ENCODE assay signal across 11 mouse cellular contexts in the genomic region with DNA sequence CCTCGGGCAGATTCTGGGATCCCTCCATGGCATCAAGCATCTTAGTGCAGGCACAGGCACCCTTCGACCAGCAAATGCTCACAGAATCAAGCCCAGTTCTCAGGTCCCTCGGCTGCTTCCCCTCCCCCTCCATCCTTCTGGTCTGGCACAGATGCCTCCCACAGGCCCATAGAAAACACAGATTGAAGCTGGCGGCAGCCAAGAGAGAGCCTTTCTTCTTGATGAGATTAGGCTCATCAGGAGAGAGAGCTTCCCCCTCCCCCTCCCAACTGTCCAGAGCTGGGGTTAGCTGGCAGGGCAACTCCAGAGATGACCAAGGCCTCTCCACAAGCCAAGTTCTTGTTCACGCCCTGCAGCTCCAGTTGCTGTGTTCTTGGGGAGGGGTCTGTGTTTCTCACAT. TPM values are rescaled to one million over a fixed set of nuclear protein-coding genes. Genes with fewer than 3 reads are reported as not detected.
DNase-seq lines count a peak whose midpoint lies in the region; ATAC-seq and TF ChIP-seq lines count a peak whose summit lies in the region.
"Had no signal": no experiment of that assay in that cellular context is flagged by ENCODE, and none has a peak within 500 bp of the region (broad histone marks: within the 10 kb centered on the region; RNA-seq: fewer than 3 reads in every experiment).

No protein-coding gene starts in this region.

- no peak overlapping the region for H3K4me3 ChIP-seq in heart, embryonic 12.5 days
- no peak overlapping the region for H3K4me3 ChIP-seq in heart, embryonic 10.5 days
- H3K4me3 ChIP-seq in hindbrain, embryonic 11.5 days (ENCODE audit: low read depth, low read length) = no peak overlapping the region
- no peak overlapping the region for H3K4me3 ChIP-seq in midbrain, embryonic 14.5 days (replicated peaks; ENCODE audit: low read depth, low read length)
- no peak overlapping the region for H3K4me3 ChIP-seq in liver, postnatal 0 days (ENCODE audit: low read depth, low read length)
- H3K4me3 ChIP-seq: liver, embryonic 15.5 days had no signal

- H3K36me3 ChIP-seq in heart, embryonic 12.5 days = no peaks in the 10 kb centered on the region
- H3K36me3 ChIP-seq in heart, embryonic 10.5 days = no peaks in the 10 kb centered on the region
- H3K36me3 ChIP-seq in hindbrain, embryonic 11.5 days (ENCODE audit: control insufficient read depth, insufficient read depth, low read length) = no peaks in the 10 kb centered on the region
- no peaks in the 10 kb centered on the region for H3K36me3 ChIP-seq in midbrain, embryonic 14.5 days (ENCODE audit: control insufficient read depth, insufficient read depth, low read length)
- no peaks in the 10 kb centered on the region for H3K36me3 ChIP-seq in liver, postnatal 0 days (replicated peaks; ENCODE audit: insufficient read depth, low read length)
- H3K36me3 ChIP-seq: liver, embryonic 15.5 days had no signal

- no peak overlapping the region for H3K4me2 ChIP-seq in heart, embryonic 12.5 days
- H3K4me2 ChIP-seq in hindbrain, embryonic 11.5 days (replicated peaks; ENCODE audit: low read depth, low read length) = no peak overlapping the region
- no peak overlapping the region for H3K4me2 ChIP-seq in midbrain, embryonic 14.5 days (ENCODE audit: low read length)
- no peak overlapping the region for H3K4me2 ChIP-seq in liver, postnatal 0 days (ENCODE audit: low read depth, low read length)
- H3K4me2 ChIP-seq: liver, embryonic 15.5 days had no signal

- 0 out of 2 replicates have a peak, but pooled peaks cover 2% of the 10 kb centered on the region for H3K9me3 ChIP-seq in heart, embryonic 12.5 days (replicated peaks)
- no peaks in the 10 kb centered on the region for H3K9me3 ChIP-seq in heart, embryonic 10.5 days
- no peaks in the 10 kb centered on the region for H3K9me3 ChIP-seq in hindbrain, embryonic 11.5 days (ENCODE audit: control insufficient read depth, low read length)
- H3K9me3 ChIP-seq in midbrain, embryonic 14.5 days (ENCODE audit: control insufficient read depth, low read length) = no peaks in the 10 kb centered on the region
- H3K9me3 ChIP-seq in liver, postnatal 0 days (ENCODE audit: low read length) = no peaks in the 10 kb centered on the region
- H3K9me3 ChIP-seq: liver, embryonic 15.5 days had no signal

- TF ChIP-seq CTCF in liver, postnatal 0 days (IDR thresholded peaks at IDR 0.05; ENCODE audit: low read depth) = no peak

- DNase-seq in heart, embryonic 10.5 days (ENCODE audit: low spot score) = no peak
- peak; percentile 85 for DNase-seq in cerebellum, adult 11-12 months
- DNase-seq in hindbrain, embryonic 11.5 days (ENCODE audit: low spot score) = peak; percentile 38
- peak; percentile 53 for DNase-seq in midbrain, embryonic 14.5 days
- no peak for DNase-seq in thymus, postnatal 36 days
- no peak for DNase-seq in heart, postnatal 10 days
- DNase-seq in liver, postnatal 0 days = no peak
- DNase-seq: adrenal gland, postnatal 25 days; kidney, adult 18-20 months had no signal

- no peak for TF ChIP-seq EP300 in liver, postnatal 0 days (IDR thresholded peaks at IDR 0.05; ENCODE audit: low read depth)

- H3K27ac ChIP-seq in heart, embryonic 12.5 days (ENCODE audit: poor library complexity, severe bottlenecking) = no peak overlapping the region
- no peak overlapping the region for H3K27ac ChIP-seq in heart, embryonic 10.5 days
- no peak overlapping the region for H3K27ac ChIP-seq in hindbrain, embryonic 11.5 days (ENCODE audit: low read depth, low read length)
- no peak overlapping the region for H3K27ac ChIP-seq in midbrain, embryonic 14.5 days (replicated peaks; ENCODE audit: low read depth, low read length)
- no peak overlapping the region for H3K27ac ChIP-seq in liver, postnatal 0 days (ENCODE audit: low read depth)
- H3K27ac ChIP-seq: liver, embryonic 15.5 days had no signal

- 0 out of 2 replicates have a peak, but pooled peaks have one; percentile 36 for ATAC-seq in heart, embryonic 12.5 days (ENCODE audit: insufficient number of reproducible peaks, low FRiP score)
- ATAC-seq in hindbrain, embryonic 11.5 days (ENCODE audit: low FRiP score) = no peak
- peak; percentile 37; the same call in 1 of the 2 replicates for ATAC-seq in midbrain, embryonic 14.5 days (ENCODE audit: low FRiP score, low TSS enrichment)
- no peak for ATAC-seq in liver, postnatal 0 days

- 29% methylated on average over 5 of the region's 5 CpGs for WGBS in heart, embryonic 12.5 days
- WGBS in heart, embryonic 10.5 days = 24% methylated on average over 5 of the region's 5 CpGs
- 44% methylated on average over 5 of the region's 5 CpGs for WGBS in hindbrain, embryonic 11.5 days
- WGBS in midbrain, embryonic 14.5 days = 22% methylated on average over 5 of the region's 5 CpGs
- WGBS in liver, postnatal 0 days (ENCODE audit: insufficient replicate concordance) = 59% methylated on average over 5 of the region's 5 CpGs

- intact Hi-C loops in heart, postnatal 10 days (cut with DNase I) = no loop called here

- no peak overlapping the region for H3K9ac ChIP-seq in heart, embryonic 12.5 days
- H3K9ac ChIP-seq in hindbrain, embryonic 11.5 days (ENCODE audit: low read depth, low read length) = no peak overlapping the region
- no peak overlapping the region for H3K9ac ChIP-seq in midbrain, embryonic 14.5 days (replicated peaks; ENCODE audit: low read length)
- no peak overlapping the region for H3K9ac ChIP-seq in liver, postnatal 0 days (replicated peaks)
- H3K9ac ChIP-seq: liver, embryonic 15.5 days had no signal

- no peaks in the 10 kb centered on the region for H3K27me3 ChIP-seq in heart, embryonic 12.5 days (replicated peaks)
- H3K27me3 ChIP-seq in heart, embryonic 10.5 days (ENCODE audit: insufficient read depth, poor library complexity, severe bottlenecking) = no peaks in the 10 kb centered on the region
- H3K27me3 ChIP-seq in hindbrain, embryonic 11.5 days (ENCODE audit: control insufficient read depth, insufficient read depth, low read length) = no peaks in the 10 kb centered on the region
- no peaks in the 10 kb centered on the region for H3K27me3 ChIP-seq in midbrain, embryonic 14.5 days (ENCODE audit: control insufficient read depth, insufficient read depth, low read length)
- H3K27me3 ChIP-seq in liver, postnatal 0 days (ENCODE audit: insufficient read depth, low read length) = no peaks in the 10 kb centered on the region
- H3K27me3 ChIP-seq: liver, embryonic 15.5 days had no signal

- peaks cover 12% of the 10 kb centered on the region for H3K4me1 ChIP-seq in heart, embryonic 12.5 days (replicated peaks)
- peaks cover 17% of the 10 kb centered on the region for H3K4me1 ChIP-seq in heart, embryonic 10.5 days
- H3K4me1 ChIP-seq in hindbrain, embryonic 11.5 days (replicated peaks; ENCODE audit: control insufficient read depth, insufficient read depth, low read length) = no peaks in the 10 kb centered on the region
- H3K4me1 ChIP-seq in midbrain, embryonic 14.5 days (ENCODE audit: control insufficient read depth, insufficient read depth, low read length) = 0 out of 2 replicates have a peak, but pooled peaks cover 2% of the 10 kb centered on the region
- H3K4me1 ChIP-seq in liver, postnatal 0 days (ENCODE audit: insufficient read depth) = peaks cover 18% of the 10 kb centered on the region; the same call in 1 of the 2 replicates

RNA-seq across cellular contexts. Expression of a gene that starts 32.3 kb away (rescaled TPM):
- 0.15 and 0.34 TPM in 2 replicates for polyA plus RNA-seq in heart, embryonic 12.5 days (2016; fragmentation: Nextera tagmentation; extraction: Ambion mirVana)
- 0.89 and 1.4 TPM in 2 replicates for polyA plus RNA-seq in heart, embryonic 10.5 days (2016; fragmentation: Nextera tagmentation; extraction: Ambion mirVana)
- 3.6 and 6.6 TPM in 2 replicates for polyA plus RNA-seq in hindbrain, embryonic 11.5 days (2014; fragmentation: Nextera tagmentation; extraction: Ambion mirVana)
- polyA plus RNA-seq in midbrain, embryonic 14.5 days (2014; fragmentation: Nextera tagmentation; extraction: Ambion mirVana) = 5.1 and 5.4 TPM in 2 replicates
- total RNA-seq in heart, postnatal 10 days (2021) = under 1 TPM; 0.27 to 0.43 TPM
- polyA plus RNA-seq in liver, postnatal 0 days (2015; fragmentation: Nextera tagmentation; extraction: Ambion mirVana) = 1.7 and 2.2 TPM in 2 replicates

RNA-seq across cellular contexts. Expression of a gene that starts 33.7 kb away (rescaled TPM):
- polyA plus RNA-seq in heart, embryonic 12.5 days (2016; fragmentation: Nextera tagmentation; extraction: Ambion mirVana) = 0.78 and 1.5 TPM in 2 replicates
- 0.86 and 2.4 TPM in 2 replicates for polyA plus RNA-seq in heart, embryonic 10.5 days (2016; fragmentation: Nextera tagmentation; extraction: Ambion mirVana)
- 0.84 and 1.0 TPM in 2 replicates for polyA plus RNA-seq in hindbrain, embryonic 11.5 days (2014; fragmentation: Nextera tagmentation; extraction: Ambion mirVana)
- 0.96 and 2.4 TPM in 2 replicates for polyA plus RNA-seq in midbrain, embryonic 14.5 days (2014; fragmentation: Nextera tagmentation; extraction: Ambion mirVana)
- total RNA-seq in heart, postnatal 10 days (2021) = under 1 TPM; 0.79 to 0.84 TPM
- 14.1 and 16.2 TPM in 2 replicates for polyA plus RNA-seq in liver, postnatal 0 days (2015; fragmentation: Nextera tagmentation; extraction: Ambion mirVana)

Comparison
In these comparisons a context has a peak if more than half of its experiments do, and no peak if none do; other contexts are left out.
1. ATAC-seq: peak in heart, embryonic 12.5 days (single experiment) and midbrain, embryonic 14.5 days (single experiment); none in hindbrain, embryonic 11.5 days (single experiment) and liver, postnatal 0 days (single experiment).
2. DNase-seq: peak in cerebellum, adult 11-12 months (single experiment), hindbrain, embryonic 11.5 days (single experiment) and midbrain, embryonic 14.5 days (single experiment); none in heart, embryonic 10.5 days (single experiment), thymus, postnatal 36 days (0 of 2), heart, postnatal 10 days (0 of 2) and liver, postnatal 0 days (single experiment).